Mouse (Mus musculus): ENCODE data around the gene Tnnt3. TPM values are rescaled to one million over a fixed set of nuclear protein-coding genes. Genes with fewer than 3 reads are reported as not detected.

The Tnnt3 gene
- polyA plus RNA-seq, 1 experiment: 0.39 TPM

DNA sequence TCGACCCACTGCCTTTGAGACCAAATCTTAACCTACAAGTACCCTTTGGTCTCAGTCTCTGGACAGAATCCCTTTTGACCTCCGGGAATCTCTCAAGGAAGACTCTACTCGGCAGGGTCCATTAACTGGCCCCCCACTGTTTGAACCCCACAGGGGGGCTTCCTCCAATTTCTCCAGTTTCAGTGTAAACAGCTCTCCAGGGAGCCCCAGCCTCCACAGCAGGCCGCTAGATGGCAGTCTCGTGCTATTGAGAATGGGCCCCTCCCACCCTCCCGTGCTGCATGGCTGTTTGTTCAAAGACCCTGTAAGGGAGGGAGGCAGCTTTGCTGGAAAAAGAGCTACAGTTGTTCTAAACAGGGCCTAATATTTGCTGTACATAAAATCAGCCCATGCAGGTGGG lies 39.2 kb downstream of the Tnnt3 start:
- TF ChIP-seq CTCF (IDR thresholded peaks at IDR 0.05; ENCODE audit: borderline replicate concordance, insufficient read depth, low read depth, low read length) (peak; percentile 63; the same call in 1 of the 2 replicates), POLR2A (IDR thresholded peaks at IDR 0.05; ENCODE audit: borderline replicate concordance, insufficient read depth, low read length) (no peak)
- H3K27ac ChIP-seq (ENCODE audit: insufficient read depth, low read length): no peak overlapping the region
- peak; percentile 54 to 76 for DNase-seq

DNA sequence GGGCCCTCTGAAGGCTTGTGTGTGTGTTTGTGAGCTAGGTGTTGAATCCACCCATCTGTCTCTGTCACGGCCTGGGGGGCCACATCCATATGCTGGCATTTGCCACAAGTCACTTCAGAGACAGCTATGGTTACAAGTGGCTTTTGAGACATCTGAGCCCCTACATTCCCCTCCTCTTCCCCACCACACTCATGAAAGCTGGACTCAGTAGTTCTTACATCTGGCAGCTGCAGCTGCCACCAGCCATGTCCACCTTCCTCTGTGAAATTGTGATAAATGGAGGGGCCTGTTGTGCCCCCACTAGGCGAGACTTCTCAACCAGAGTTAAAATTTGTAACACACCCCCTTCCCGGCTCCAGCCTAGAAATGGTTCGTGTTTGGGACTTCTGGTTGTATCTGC lies 39.7 kb downstream of the Tnnt3 start:
- TF ChIP-seq POLR2A (IDR thresholded peaks at IDR 0.05; ENCODE audit: borderline replicate concordance, insufficient read depth, low read length) (no peak), CTCF (IDR thresholded peaks at IDR 0.05; ENCODE audit: borderline replicate concordance, insufficient read depth, low read depth, low read length) (no peak)
- Histone ChIP-seq H3K27ac (ENCODE audit: insufficient read depth, low read length) (no peak overlapping the region), H3K4me3 (replicated peaks; ENCODE audit: insufficient read depth, low read depth, low read length) (no peak overlapping the region), H3K4me1 (ENCODE audit: control insufficient read depth, insufficient read depth, low read length) (peaks cover 7% of the 10 kb centered on the region), H3K27me3 (ENCODE audit: control insufficient read depth, insufficient read depth, low read length) (no peaks in the 10 kb centered on the region)
- no peak for DNase-seq
- WGBS: 65% methylated on average over 4 of the region's 4 CpGs

More for the DNA sequence above, 39.2 kb downstream of the Tnnt3 start:
- 14% methylated on average over 6 of the region's 6 CpGs for WGBS
- Histone ChIP-seq H3K27me3 (ENCODE audit: control insufficient read depth, insufficient read depth, low read length) (no peaks in the 10 kb centered on the region), H3K4me1 (ENCODE audit: control insufficient read depth, insufficient read depth, low read length) (peaks cover 7% of the 10 kb centered on the region), H3K4me3 (replicated peaks; ENCODE audit: insufficient read depth, low read depth, low read length) (no peak overlapping the region)

DNA sequence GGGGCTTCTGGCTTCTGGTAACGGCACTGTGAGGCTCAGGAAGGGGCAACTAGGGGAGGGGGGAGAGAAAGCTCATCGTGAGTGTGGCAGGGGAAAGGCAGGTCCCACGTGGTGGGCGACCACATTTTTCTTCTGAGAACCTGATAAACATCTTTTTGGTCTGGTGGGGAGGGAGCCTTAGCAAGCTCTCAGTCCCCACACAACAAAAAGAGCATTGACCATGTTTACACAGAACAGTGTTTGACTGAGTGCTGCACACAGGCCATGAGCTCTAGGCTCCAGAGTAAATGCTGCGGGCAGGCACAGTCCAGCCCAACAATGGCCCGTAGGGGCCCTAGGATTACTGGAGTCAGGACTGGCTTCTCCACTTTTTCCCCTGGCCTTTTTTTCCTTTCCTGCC lies 40.1 kb downstream of the Tnnt3 start:
- peaks cover 7% of the 10 kb centered on the region for H3K4me1 ChIP-seq (ENCODE audit: control insufficient read depth, insufficient read depth, low read length)
- H3K27ac ChIP-seq (ENCODE audit: insufficient read depth, low read length): no peak overlapping the region
- no peaks in the 10 kb centered on the region for H3K27me3 ChIP-seq (ENCODE audit: control insufficient read depth, insufficient read depth, low read length)
- WGBS: 66% methylated on average over 6 of the region's 6 CpGs
- TF ChIP-seq CTCF (IDR thresholded peaks at IDR 0.05; ENCODE audit: borderline replicate concordance, insufficient read depth, low read depth, low read length) (no peak), POLR2A (IDR thresholded peaks at IDR 0.05; ENCODE audit: borderline replicate concordance, insufficient read depth, low read length) (no peak)
- no peak for DNase-seq
- no peak overlapping the region for H3K4me3 ChIP-seq (replicated peaks; ENCODE audit: insufficient read depth, low read depth, low read length)

DNA sequence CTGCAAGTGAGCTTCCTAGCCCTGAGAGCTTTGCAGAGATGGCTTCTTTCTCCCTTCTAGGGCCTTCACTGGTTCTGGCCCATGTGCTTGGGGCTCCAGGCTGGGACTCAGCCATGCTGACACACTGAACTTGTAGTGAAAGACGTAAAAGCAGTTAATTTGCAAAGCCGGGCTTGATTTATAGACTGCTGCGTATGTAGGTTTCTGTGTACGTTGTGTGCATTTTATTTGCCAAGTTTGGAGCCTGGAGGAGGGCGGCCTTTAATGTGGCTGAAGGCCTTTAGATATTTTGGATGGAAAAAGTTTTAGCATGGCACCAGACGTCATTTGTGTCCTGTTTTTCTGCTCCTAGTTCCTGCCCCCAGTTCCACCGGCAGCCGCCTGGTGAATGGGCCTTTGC lies 41.2 kb downstream of the Tnnt3 start:
- Histone ChIP-seq H3K4me1 (ENCODE audit: control insufficient read depth, insufficient read depth, low read length) (peaks cover 3% of the 10 kb centered on the region; the same call in 1 of the 2 replicates), H3K4me3 (replicated peaks; ENCODE audit: insufficient read depth, low read depth, low read length) (no peak overlapping the region), H3K27ac (ENCODE audit: insufficient read depth, low read length) (no peak overlapping the region), H3K27me3 (ENCODE audit: control insufficient read depth, insufficient read depth, low read length) (no peaks in the 10 kb centered on the region)
- 79% methylated on average over 8 of the region's 8 CpGs for WGBS
- no peak for TF ChIP-seq POLR2A (IDR thresholded peaks at IDR 0.05; ENCODE audit: borderline replicate concordance, insufficient read depth, low read length)
- no peak for TF ChIP-seq CTCF (IDR thresholded peaks at IDR 0.05; ENCODE audit: borderline replicate concordance, insufficient read depth, low read depth, low read length)
- no peak for DNase-seq

DNA sequence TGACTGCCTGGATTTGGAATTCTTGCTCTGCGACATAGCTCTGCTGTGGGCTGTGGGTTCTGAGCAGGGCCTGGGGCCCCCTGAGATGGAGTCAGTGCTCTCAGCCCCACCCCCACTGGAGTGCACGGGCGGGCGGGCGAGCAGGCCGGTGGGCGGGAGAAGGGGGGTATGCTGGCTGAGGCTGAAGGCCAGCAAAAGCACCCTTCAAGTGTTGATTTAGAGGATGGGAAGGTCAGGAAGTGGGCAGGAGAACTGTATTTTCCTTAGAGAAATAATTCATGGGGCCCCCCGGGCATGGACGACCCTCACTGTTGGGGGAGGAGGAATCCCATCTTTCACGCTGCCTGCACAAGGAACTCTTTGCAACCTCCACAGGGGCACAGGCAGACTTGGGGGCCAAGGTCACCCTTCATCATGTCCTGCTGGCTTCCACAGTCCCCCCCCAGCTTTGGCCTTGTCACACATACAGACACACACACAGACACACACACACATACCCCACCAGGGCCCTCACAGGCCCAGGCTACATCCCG lies 44.2 kb downstream of the Tnnt3 start:
- WGBS: 65% methylated on average over 11 of the region's 11 CpGs
- H3K4me1 ChIP-seq (ENCODE audit: control insufficient read depth, insufficient read depth, low read length): peaks cover 8% of the 10 kb centered on the region
- TF ChIP-seq POLR2A (IDR thresholded peaks at IDR 0.05; ENCODE audit: borderline replicate concordance, insufficient read depth, low read length): no peak
- TF ChIP-seq CTCF (IDR thresholded peaks at IDR 0.05; ENCODE audit: borderline replicate concordance, insufficient read depth, low read depth, low read length): no peak

DNA sequence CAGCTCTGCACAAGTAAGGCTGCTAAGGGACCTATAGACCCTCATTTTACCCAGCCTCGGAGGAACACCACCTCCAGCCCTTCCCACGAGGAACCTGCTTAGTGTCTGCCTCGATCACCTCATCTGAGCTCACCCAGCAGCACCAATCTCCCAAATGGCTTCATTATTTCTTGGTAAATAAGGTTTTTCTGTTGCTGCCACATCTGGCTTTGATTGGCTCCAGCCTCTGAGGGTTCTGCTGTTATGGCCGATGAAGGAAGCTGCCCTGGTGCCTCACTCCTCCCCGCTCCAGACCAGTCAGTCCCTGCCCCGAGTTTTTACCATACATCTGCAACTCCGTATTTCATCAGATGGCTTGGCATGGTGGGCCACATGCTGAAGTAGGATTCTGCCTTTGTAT lies 47.3 kb downstream of the Tnnt3 start:
- 90% methylated on average over 7 of the region's 7 CpGs for WGBS
- Histone ChIP-seq H3K4me1 (ENCODE audit: control insufficient read depth, insufficient read depth, low read length) (peaks cover 14% of the 10 kb centered on the region), H3K27me3 (ENCODE audit: control insufficient read depth, insufficient read depth, low read length) (no peaks in the 10 kb centered on the region), H3K4me3 (replicated peaks; ENCODE audit: insufficient read depth, low read depth, low read length) (no peak overlapping the region), H3K27ac (ENCODE audit: insufficient read depth, low read length) (no peak overlapping the region)
- no peak for DNase-seq
- TF ChIP-seq POLR2A (IDR thresholded peaks at IDR 0.05; ENCODE audit: borderline replicate concordance, insufficient read depth, low read length): no peak
- TF ChIP-seq CTCF (IDR thresholded peaks at IDR 0.05; ENCODE audit: borderline replicate concordance, insufficient read depth, low read depth, low read length): no peak

More for the DNA sequence above, 44.2 kb downstream of the Tnnt3 start:
- Histone ChIP-seq H3K27me3 (ENCODE audit: control insufficient read depth, insufficient read depth, low read length) (no peaks in the 10 kb centered on the region), H3K27ac (ENCODE audit: insufficient read depth, low read length) (no peak overlapping the region), H3K4me3 (replicated peaks; ENCODE audit: insufficient read depth, low read depth, low read length) (no peak overlapping the region)
- no peak for DNase-seq

DNA sequence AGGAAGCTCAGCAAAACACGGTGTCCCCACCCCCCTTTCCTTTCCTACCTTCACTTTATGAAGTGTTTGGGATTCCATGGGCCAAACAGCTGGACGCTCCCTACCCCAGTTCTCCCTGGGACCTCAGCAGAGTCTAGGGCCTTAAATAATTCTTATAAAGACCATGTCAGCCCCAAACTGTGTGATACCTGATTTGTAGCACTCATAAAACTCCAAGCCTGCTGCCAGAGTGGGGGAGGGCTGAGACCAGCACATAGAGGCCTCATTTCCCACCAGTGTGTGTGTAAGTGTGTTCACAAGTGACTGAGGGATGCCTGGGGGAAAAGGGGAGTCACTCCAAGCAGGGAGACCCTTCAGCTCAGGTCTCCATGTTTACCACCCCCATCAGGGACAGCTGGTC lies 49.2 kb downstream of the Tnnt3 start:
- TF ChIP-seq CTCF (IDR thresholded peaks at IDR 0.05; ENCODE audit: borderline replicate concordance, insufficient read depth, low read depth, low read length): no peak
- 89% methylated on average over 2 of the region's 2 CpGs for WGBS
- Histone ChIP-seq H3K27me3 (ENCODE audit: control insufficient read depth, insufficient read depth, low read length) (no peaks in the 10 kb centered on the region), H3K4me1 (ENCODE audit: control insufficient read depth, insufficient read depth, low read length) (peaks cover 14% of the 10 kb centered on the region), H3K4me3 (replicated peaks; ENCODE audit: insufficient read depth, low read depth, low read length) (no peak overlapping the region), H3K27ac (ENCODE audit: insufficient read depth, low read length) (no peak overlapping the region)
- no peak for DNase-seq

DNA sequence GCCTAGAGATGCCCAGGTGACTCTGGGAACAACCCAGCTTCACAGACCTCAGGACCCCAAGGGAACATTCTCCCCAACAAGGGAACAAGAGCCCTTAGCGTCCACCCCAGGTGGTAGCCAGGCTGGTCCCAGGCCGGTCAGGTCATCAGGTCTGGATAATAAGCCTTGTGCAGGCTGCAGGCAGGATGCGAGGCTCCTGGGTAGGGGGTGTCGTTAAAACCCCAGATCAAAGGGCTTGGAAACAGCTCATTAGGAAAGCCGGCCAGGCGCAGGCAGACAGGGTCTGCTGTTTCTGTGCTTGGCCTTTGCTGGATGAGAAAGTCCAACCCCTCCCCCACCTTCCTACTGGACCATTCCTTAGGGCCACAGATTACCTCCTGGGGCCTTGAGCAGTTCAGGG lies 50.1 kb downstream of the Tnnt3 start:
- Histone ChIP-seq H3K27me3 (ENCODE audit: control insufficient read depth, insufficient read depth, low read length) (no peaks in the 10 kb centered on the region), H3K4me3 (replicated peaks; ENCODE audit: insufficient read depth, low read depth, low read length) (no peak overlapping the region), H3K4me1 (ENCODE audit: control insufficient read depth, insufficient read depth, low read length) (peaks cover 15% of the 10 kb centered on the region), H3K27ac (ENCODE audit: insufficient read depth, low read length) (no peak overlapping the region)
- no peak for DNase-seq
- WGBS: 80% methylated on average over 6 of the region's 6 CpGs
- TF ChIP-seq CTCF (IDR thresholded peaks at IDR 0.05; ENCODE audit: borderline replicate concordance, insufficient read depth, low read depth, low read length) (no peak), POLR2A (IDR thresholded peaks at IDR 0.05; ENCODE audit: borderline replicate concordance, insufficient read depth, low read length) (no peak)
